Mouse (Mus musculus): ENCODE data around the gene Acads.

Gene Acads

DNA sequence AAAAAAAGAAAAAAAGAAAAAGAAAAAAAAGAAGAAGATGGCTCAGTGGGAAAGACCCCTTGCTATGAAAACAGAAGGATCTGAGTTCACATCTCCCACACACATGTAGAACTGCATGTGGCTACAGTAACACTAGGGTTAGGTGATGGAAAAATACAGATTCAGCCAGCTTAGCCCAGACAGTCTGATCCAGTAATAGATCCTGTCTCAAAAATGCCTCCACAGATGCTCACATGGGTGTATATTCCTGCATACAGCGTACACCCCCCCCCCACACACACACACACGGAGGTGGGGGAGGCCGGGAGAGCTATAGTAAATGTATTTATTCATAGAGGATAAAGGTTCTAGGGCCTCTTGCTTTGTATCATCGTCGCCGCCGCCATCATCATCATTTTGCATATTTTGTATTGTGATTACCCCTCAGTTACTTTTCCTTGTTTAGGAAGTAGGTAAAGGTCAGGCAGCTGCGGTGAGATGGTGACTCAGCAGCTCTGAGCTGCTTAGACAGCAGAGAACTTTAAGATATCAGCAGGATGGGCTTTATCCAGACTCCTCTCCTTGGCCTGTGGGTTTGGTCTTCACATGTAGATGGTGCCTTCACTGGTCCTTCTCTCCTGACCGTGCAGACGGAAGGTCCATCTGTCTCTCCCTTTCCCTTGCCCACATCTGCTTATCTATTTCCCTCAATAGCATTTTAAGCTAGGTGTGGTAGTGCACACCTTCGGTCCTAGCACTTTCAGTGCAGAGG, 50.3 kb downstream of the Acads start:
- DNase-seq: no peak

DNA sequence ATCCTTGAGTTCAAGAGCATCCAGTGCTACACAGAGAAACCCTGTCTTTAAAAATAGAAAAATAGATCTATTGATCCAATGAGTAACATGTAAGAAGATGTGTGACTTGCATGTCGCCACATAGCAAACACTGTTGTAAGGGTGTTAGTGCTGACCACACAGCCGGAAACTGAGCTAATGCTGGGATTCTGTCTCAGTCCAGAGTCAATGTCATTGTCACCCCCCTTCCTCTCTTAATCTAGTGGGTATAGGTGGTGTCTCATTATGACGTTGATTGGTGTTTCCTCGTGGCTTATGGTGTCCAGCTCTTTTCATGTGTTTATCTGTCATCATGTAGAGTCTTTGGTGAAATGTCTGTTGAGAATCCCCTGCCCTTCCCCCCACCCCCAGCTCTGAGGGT, 52.9 kb downstream of the Acads start:
- DNase-seq: no peak

DNA sequence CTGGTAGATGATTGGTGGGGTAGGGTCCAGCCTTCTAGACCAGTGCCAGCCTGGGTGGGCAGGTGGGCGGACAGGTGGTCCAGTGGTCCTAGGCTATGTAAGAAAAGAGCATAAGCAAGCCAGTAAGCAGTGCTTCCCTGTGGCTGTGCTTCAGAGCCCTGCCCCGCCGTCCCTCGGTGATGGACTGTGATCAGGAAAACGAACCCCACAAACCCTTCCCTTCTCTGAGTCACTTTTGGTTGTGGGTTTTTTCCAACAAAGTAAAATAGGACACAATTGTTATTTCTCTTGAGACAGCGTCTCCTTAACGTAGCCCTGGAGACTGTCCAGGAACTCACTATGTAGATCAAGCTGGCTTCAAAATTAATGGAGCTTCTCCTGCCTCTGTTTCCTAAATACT, 55.8 kb downstream of the Acads start:
- no peak for DNase-seq

DNA sequence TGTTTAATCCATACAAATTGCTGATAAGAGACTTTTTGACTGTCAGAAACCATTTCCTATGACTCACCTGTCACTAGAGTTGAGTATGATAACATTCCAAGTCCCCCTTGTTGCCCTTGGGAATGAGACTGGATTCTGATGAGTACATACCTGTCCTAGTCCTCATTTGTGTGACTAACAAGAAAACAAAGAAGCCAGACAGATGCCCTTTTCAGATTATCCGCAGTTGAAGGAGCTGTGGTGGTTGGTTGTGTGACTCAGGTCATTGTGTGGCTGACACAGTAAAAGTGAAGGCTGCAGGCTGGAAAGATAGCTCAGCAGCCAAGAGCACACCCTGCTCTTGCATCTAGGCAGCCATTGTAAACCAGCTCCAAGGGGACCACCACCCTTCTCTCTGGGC, 56.6 kb downstream of the Acads start:
- no peak for DNase-seq

DNA sequence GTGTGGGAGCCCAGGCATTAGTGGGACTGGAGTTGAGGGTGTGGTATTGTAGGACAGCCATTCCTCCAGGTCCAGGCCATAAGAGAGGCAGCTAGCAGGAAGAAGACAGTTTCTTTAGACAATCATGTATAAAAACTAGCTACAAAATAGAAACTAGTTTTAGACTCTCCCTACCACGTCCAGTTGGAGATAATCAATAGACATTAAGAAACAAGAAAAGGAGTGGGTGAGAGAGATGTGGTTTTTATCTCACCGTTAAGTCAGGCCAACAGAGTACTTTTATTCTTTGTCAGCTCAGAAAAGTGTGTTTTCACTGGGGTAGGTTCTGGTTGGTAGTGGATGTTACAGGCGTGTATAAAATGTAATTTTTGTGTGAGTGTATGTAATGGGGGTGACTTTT, 58.2 kb downstream of the Acads start:
- DNase-seq: no peak
